Mouse (Mus musculus) embryonic facial prominence, embryonic 15.5 days (tissue): ENCODE results near the gene Gars. TPM values are rescaled to one million over a fixed set of nuclear protein-coding genes. Genes with fewer than 3 reads are reported as not detected.

Source experiments
- ATAC-seq: fragments of 200-750 bp; cut with Nextera tagmentation; 2 replicates; pipeline ENCODE4 v1.8.0; 2017; ENCODE audit warnings: low read depth, moderate TSS enrichment; ENCODE audit not compliant: insufficient number of reproducible peaks, low FRiP score, low TSS enrichment
- H3K27ac ChIP-seq: fragments of 300-500 bp; sonication (generic); replicated peaks from 2 replicates; pipeline ENCODE4 v1.5.1; 2015; ENCODE audit warnings: mild to moderate bottlenecking, inconsistent platforms
- H3K27me3 ChIP-seq: fragments of 300-500 bp; sonication (generic); 2 replicates; pipeline ENCODE4 v1.6.1; 2015; ENCODE audit warnings: inconsistent platforms
- H3K36me3 ChIP-seq: fragments of 300-500 bp; sonication (generic); 2 replicates; pipeline ENCODE4 v1.6.1; 2015; ENCODE audit warnings: mild to moderate bottlenecking, inconsistent platforms
- H3K4me1 ChIP-seq: fragments of 300-500 bp; sonication (generic); 2 replicates; pipeline ENCODE4 v1.6.1; 2015; ENCODE audit warnings: inconsistent platforms
- H3K4me2 ChIP-seq: fragments of 300-500 bp; sonication (generic); replicated peaks from 2 replicates; pipeline ENCODE4 v1.6.1; 2015; ENCODE audit warnings: mild to moderate bottlenecking, inconsistent platforms
- H3K4me3 ChIP-seq: fragments of 300-500 bp; sonication (generic); replicated peaks from 2 replicates; pipeline ENCODE4 v1.5.1; 2015; ENCODE audit warnings: mild to moderate bottlenecking, inconsistent platforms
- H3K9ac ChIP-seq: fragments of 300-500 bp; sonication (generic); 2 replicates; pipeline ENCODE4 v1.6.1; 2015; ENCODE audit warnings: inconsistent platforms
- H3K9me3 ChIP-seq: fragments of 300-500 bp; sonication (generic); replicated peaks from 2 replicates; pipeline ENCODE4 v1.6.1; 2016; ENCODE audit warnings: inconsistent platforms
- WGBS: fragments of 180-500 bp; shearing (Covaris S2); methylation state at CpG from one replicate; pipeline ENCODE4 v1.1.7; 2015; 5-methylcytosine and 5-hydroxymethylcytosine counted together
- polyA plus RNA-seq: library from polyadenylated mRNA; unstranded; fragments of >200 nt; fragmentation: Nextera tagmentation; extraction: Ambion mirVana; gene quantifications from 2 replicates; pipeline ENCODE4 v1.2.1, GENCODE M21; 2015

Gars gene
- polyA plus RNA-seq, 1 experiment from 2014 or later = 131 TPM

DNA sequence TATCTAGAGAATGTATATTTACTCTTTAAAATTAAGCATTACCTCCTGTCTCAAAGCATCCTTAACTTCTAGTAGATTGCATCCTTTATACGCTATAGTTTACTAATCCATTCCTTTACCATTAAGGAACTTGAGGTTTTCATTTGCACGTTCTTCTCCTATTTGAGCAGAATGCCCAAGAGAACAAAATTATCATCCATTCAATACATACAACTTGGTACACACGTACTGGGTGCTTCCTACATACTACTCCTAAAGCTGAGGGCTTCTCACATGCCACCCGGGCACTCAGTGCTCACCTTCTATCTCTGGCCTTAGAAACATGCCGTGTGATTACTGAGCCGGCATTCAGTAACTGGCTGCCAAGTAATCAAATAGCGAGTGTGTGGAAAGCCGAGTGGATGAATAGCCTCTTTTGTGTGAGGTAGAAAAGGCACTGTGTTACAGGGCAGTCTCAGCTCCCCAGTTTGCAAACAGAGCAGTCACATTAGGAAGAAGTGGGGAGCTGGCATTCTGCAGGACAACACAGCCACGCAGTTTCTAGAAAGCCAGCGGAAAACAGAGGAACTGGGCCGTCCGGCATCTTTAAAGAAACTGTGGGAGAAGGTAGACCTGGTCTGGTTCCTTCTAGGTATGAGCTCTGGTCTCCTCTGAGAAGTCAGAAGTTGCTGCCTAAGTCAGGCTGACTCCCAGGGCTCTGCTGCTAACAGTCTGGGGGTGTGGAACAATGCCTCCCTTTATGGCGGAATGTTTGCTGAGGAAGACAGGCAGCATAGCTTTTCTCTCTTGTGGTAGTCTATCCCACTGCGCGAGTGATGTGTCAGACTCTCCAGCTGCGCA, 28.2 kb upstream of the Gars start:
- Histone ChIP-seq H3K4me3 (no peak overlapping the region), H3K4me2 (peak overlapping the region; percentile 8; the same call in 1 of the 2 replicates), H3K9me3 (no peaks in the 10 kb centered on the region), H3K27ac (peak overlapping the region; percentile 55), H3K27me3 (no peaks in the 10 kb centered on the region), H3K4me1 (peaks cover 3% of the 10 kb centered on the region; the same call in 1 of the 2 replicates), H3K36me3 (no peaks in the 10 kb centered on the region), H3K9ac (no peak overlapping the region)
- peak; percentile 54; the same call in 1 of the 2 replicates for ATAC-seq
- 19% methylated on average over 16 of the region's 16 CpGs for WGBS

DNA sequence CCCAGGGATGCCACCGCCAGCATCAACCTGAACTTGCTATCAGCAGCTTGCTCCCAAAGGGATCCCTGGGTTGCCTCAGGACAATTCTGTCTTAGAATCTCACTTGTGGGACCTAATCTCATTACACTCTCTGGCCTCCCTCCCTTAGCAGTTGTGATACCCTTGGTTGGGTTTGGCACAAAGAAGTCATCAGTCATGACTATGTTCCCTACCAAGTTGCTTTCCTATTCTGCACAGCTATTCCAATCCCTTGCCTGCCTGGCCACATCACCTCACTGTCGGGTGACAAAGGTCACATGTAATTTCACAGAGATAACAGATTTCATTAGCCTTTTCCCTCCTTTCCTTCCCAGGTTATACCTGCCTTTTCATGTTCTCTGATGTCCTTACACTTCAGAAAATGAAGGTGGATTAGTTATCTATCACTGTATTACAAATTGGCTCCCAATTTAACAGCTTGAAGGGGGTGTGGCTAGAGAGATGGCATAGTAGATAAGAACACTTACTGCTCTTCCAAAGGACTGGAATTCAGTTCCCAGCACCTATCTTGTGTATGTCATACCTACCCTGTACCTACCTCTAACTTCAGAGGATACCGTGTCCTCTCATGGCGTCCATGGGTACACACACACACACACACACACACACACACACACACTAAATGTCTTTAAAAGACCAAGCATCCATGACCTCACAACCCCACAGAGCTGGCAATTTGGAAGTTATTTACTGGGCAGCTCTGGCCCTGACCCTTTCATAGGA, 27.3 kb upstream of the Gars start:
- Histone ChIP-seq H3K4me1 (peaks cover 3% of the 10 kb centered on the region; the same call in 1 of the 2 replicates), H3K9ac (no peak overlapping the region), H3K27ac (no peak overlapping the region), H3K4me2 (no peak overlapping the region), H3K4me3 (no peak overlapping the region), H3K36me3 (no peaks in the 10 kb centered on the region), H3K9me3 (no peaks in the 10 kb centered on the region), H3K27me3 (no peaks in the 10 kb centered on the region)
- ATAC-seq = no peak
- 56% methylated on average over 4 of the region's 4 CpGs for WGBS

DNA sequence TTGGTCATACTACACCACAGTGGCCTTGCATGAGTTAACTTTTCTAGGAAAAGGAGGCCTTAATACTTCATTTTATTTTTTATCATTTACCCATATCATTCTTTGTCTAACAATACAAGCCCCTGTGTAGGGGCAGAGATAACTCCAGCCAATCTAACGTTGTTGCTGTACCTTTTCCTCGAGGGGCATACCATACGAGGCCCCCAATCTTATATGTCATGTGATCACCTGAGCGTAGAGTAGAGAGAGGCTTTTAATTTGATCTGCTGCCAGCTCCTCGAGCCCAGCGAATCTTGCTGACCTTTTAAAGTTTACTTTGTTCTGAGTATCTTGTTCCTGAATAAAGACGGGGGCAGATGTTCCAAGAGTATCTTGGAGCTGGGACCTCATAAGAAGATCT, 25.3 kb upstream of the Gars start:
- no peak for ATAC-seq
- H3K27ac ChIP-seq = no peak overlapping the region
- WGBS = 64% methylated on average over 7 of the region's 7 CpGs
- H3K9ac ChIP-seq = no peak overlapping the region
- H3K36me3 ChIP-seq = no peaks in the 10 kb centered on the region
- peaks cover 11% of the 10 kb centered on the region for H3K4me1 ChIP-seq
- no peak overlapping the region for H3K4me3 ChIP-seq
- no peak overlapping the region for H3K4me2 ChIP-seq
- no peaks in the 10 kb centered on the region for H3K9me3 ChIP-seq
- no peaks in the 10 kb centered on the region for H3K27me3 ChIP-seq

DNA sequence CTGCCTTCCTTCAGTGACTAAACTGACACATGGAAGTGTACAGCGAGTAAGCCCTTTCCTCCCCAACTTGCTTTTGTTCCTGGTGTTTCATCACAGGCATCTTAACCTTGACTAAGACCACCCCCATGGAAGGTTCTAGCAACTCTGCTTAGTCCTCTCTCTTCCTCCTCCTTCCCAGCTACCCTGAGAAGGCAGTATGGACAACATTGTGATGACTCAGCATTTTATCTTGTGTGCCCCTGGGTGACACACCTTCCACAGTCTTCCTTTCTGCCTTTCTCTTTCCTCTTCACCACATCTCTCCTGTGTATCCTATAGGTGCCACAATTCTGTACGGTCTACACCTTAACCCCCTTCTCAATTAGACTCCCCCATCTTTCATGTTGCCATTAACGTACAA, 23.6 kb upstream of the Gars start:
- H3K4me1 ChIP-seq = peaks cover 11% of the 10 kb centered on the region
- H3K4me3 ChIP-seq = no peak overlapping the region
- H3K36me3 ChIP-seq = no peaks in the 10 kb centered on the region
- no peaks in the 10 kb centered on the region for H3K27me3 ChIP-seq
- no peaks in the 10 kb centered on the region for H3K9me3 ChIP-seq
- ATAC-seq = no peak
- no peak overlapping the region for H3K9ac ChIP-seq
- WGBS = 85% methylated on average over 3 of the region's 3 CpGs
- no peak overlapping the region for H3K4me2 ChIP-seq
- no peak overlapping the region for H3K27ac ChIP-seq

DNA sequence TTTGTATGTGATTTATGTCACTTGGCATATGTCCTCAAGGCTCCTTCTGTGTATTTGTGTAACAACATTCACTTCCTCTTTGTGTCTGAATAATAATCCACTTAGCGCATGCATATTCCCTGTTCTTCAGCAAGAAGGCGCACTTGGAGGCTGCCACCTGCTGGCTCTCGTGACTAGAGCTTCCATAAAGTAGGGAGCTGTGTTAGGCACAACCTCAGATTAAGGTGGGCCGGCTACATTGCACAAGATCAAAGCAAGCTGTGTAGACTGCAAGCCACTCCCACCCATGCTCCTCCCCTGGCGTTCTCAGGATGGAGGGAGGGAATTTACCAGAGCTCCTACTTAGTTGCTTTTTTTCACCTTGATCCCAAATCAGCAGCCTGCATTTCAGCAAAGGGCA, 21.6 kb upstream of the Gars start:
- no peak overlapping the region for H3K4me3 ChIP-seq
- H3K36me3 ChIP-seq = no peaks in the 10 kb centered on the region
- no peak overlapping the region for H3K4me2 ChIP-seq
- H3K27me3 ChIP-seq = no peaks in the 10 kb centered on the region
- peaks cover 8% of the 10 kb centered on the region for H3K4me1 ChIP-seq
- no peak for ATAC-seq
- H3K27ac ChIP-seq = no peak overlapping the region
- no peaks in the 10 kb centered on the region for H3K9me3 ChIP-seq
- no peak overlapping the region for H3K9ac ChIP-seq
- WGBS = 14% methylated on average over 5 of the region's 5 CpGs

DNA sequence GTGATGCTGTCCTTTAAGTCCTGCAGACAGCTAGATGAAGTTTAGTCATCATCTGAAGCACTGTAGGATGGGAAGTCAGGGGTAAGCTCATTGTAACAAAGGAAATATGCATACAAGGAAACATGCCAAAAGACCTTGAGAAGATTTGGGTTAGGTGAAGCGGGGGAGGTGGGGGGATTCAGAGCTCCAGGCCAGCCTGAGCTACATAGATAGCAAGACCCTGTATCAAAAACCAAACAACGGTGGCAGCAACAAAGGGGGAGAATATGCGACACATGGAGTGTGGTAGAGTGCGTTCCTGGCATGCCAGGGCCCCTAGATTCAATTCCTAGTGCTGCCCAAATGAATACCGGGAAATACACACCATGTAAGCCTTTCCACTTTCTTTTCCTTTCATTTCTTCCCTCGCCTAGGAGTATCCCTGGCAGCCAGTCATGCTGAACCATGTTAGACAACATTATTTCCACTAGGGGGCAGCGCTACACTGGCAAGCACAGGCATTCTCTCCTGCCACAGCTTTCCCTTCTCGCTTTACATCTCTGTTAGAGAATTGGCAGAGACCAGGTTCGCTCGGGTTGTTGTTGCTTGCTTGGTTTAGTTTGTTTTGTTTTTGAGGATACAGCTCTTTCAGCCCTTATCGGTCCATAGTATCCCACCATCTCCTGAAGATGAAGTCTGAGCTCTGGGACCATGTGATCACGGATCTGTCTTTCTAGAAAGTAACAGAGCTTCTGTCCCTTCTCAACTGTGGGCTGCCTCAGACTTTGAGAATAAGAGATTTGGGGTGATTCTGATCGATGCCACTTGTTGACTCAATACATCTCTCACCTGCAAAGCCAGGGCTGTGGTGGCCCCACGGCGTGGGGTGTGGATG, 20.9 kb upstream of the Gars start:
- 29% methylated on average over 15 of the region's 15 CpGs for WGBS
- no peaks in the 10 kb centered on the region for H3K9me3 ChIP-seq
- H3K4me2 ChIP-seq = 0 out of 2 replicates have a peak overlapping the region, but pooled peaks have one; percentile 19
- peaks cover 8% of the 10 kb centered on the region for H3K4me1 ChIP-seq
- no peak overlapping the region for H3K9ac ChIP-seq
- 0 out of 2 replicates have a peak overlapping the region, but pooled peaks have one; percentile 4 for H3K4me3 ChIP-seq
- H3K36me3 ChIP-seq = no peaks in the 10 kb centered on the region
- ATAC-seq = no peak; the same call in 1 of the 2 replicates
- no peaks in the 10 kb centered on the region for H3K27me3 ChIP-seq
- H3K27ac ChIP-seq = no peak overlapping the region

DNA sequence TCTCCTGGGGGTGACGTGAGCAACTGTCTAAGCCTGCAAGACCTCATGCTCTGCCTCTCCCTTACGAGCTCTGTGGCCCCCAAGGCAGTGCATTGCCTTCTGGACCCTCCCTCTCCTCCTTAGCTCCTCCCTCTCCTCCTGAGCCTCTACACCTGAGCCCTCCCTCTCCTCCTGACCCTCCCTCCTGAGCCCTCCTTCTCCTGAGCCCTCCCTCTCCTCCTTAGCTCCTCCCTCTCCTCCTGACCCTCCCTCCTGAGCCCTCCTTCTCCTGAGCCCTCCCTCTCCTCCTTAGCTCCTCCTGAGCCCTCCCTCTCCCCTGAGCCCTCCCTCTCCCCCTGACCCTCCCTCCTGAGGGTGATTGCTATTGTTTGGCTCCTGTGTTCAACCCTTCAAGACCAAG, 19.4 kb upstream of the Gars start:
- no peak; the same call in 1 of the 2 replicates for ATAC-seq

DNA sequence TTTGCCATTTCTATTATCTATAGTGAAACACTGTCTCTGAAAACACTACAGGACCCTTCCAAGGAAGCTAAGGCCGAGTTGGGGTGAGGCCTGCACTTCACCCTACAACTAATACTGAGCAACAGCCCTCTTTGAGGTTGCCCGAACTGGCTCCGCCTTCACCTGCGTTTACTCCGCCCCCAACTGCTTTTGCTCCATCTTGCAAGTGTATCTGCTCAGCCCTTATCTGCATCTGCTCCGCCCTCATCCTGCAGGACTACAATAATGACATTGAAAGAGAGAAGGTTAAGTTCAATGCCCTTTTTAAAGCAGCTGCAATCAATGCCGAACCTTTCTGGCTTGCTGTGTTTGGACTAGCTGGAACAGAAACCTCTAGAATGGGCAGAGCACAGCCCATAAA, 16.0 kb upstream of the Gars start:
- 88% methylated on average over 7 of the region's 7 CpGs for WGBS
- no peak overlapping the region for H3K4me3 ChIP-seq
- H3K27ac ChIP-seq = no peak overlapping the region
- no peaks in the 10 kb centered on the region for H3K27me3 ChIP-seq
- H3K9me3 ChIP-seq = no peaks in the 10 kb centered on the region
- H3K4me1 ChIP-seq = peaks cover 2% of the 10 kb centered on the region
- H3K4me2 ChIP-seq = no peak overlapping the region
- no peak overlapping the region for H3K9ac ChIP-seq
- H3K36me3 ChIP-seq = no peaks in the 10 kb centered on the region
- ATAC-seq = no peak

More for the DNA sequence above, 19.4 kb upstream of the Gars start:
- H3K36me3 ChIP-seq = no peaks in the 10 kb centered on the region
- no peaks in the 10 kb centered on the region for H3K9me3 ChIP-seq
- WGBS = 45% methylated on average over 2 of the region's 2 CpGs
- peaks cover 8% of the 10 kb centered on the region for H3K4me1 ChIP-seq
- no peak overlapping the region for H3K4me3 ChIP-seq
- no peak overlapping the region for H3K4me2 ChIP-seq
- no peak overlapping the region for H3K27ac ChIP-seq
- no peaks in the 10 kb centered on the region for H3K27me3 ChIP-seq
- H3K9ac ChIP-seq = no peak overlapping the region

DNA sequence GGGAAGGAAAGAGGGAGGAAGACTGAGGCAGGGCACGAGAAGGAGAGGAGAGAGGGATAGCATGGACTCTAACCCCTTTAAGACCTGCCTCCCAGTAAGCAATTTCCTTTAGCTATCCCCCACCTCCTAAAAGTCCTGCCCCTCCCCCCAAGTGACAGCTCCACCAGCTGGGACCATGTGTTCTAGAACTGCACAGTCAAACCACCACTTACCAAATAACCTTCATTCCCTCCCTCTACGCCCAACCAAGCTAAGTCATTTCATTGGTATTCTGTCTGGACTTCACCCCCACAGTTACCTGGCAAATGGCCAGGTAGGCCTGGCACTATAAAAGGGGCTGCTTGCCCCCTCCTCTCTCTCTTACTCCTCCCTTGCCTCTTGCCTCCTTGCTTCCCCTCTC, 10.2 kb upstream of the Gars start:
- Histone ChIP-seq H3K4me3 (no peak overlapping the region), H3K36me3 (no peaks in the 10 kb centered on the region), H3K27me3 (no peaks in the 10 kb centered on the region), H3K4me1 (no peaks in the 10 kb centered on the region), H3K9me3 (no peaks in the 10 kb centered on the region), H3K4me2 (no peak overlapping the region), H3K27ac (no peak overlapping the region), H3K9ac (no peak overlapping the region)
- ATAC-seq = no peak
- WGBS = 86% methylated on average over 2 of the region's 2 CpGs

DNA sequence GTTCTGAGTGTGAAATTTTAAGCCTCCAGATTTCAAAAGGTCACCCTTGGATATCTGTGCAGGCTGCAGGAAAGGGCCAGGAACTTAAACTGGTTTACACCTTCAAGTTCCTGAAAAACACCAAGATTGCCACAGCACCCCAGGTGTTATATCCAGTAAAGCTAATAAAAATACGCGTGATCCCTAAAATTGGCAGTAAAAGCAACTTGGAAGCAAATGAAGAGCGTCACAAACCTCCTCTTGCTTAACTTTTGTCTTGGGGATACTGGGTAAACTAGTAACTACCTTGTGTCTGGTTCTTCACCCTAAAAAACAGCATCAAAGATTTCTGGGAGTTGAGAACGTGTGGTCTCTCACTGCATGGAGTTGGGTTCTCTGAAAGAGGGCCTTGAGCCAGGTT, 1.1 kb upstream of the Gars start:
- Histone ChIP-seq H3K36me3 (no peaks in the 10 kb centered on the region), H3K27ac (no peak overlapping the region), H3K4me3 (no peak overlapping the region), H3K9me3 (no peaks in the 10 kb centered on the region), H3K4me1 (peaks cover 9% of the 10 kb centered on the region), H3K4me2 (no peak overlapping the region), H3K27me3 (peaks cover 5% of the 10 kb centered on the region; the same call in 1 of the 2 replicates), H3K9ac (no peak overlapping the region)
- 89% methylated on average over 4 of the region's 4 CpGs for WGBS
- no peak for ATAC-seq
